Mouse (Mus musculus) embryonic fibroblast, embryonic 13.5 days (primary cell): ENCODE measurements around the gene Fundc1.

Experiments used
- CTCF ChIP-seq: IDR thresholded peaks from 2 replicates; pipeline ENCODE4 v1.5.1; 2011; ENCODE audit warnings: mild to moderate bottlenecking, control low read depth, low read length, moderate library complexity, borderline replicate concordance; ENCODE audit not compliant: insufficient read depth
- POLR2A ChIP-seq: IDR thresholded peaks from 2 replicates; pipeline ENCODE4 v1.6.1; 2011; ENCODE audit warnings: low read depth, mild to moderate bottlenecking, control low read depth, low read length, moderate library complexity

GRCm38 (mm10) chrX:17558746-17559145 is 13.4 kb downstream of the Fundc1 start:
- TF ChIP-seq CTCF (no peak), POLR2A (no peak)
